Mouse (Mus musculus): Measurements from ENCODE around the gene Patz1. TPM values are rescaled to one million over a fixed set of nuclear protein-coding genes. Genes with fewer than 3 reads are reported as not detected.

Gene Patz1
- polyA plus RNA-seq, 1 experiment = 36.3 TPM

DNA sequence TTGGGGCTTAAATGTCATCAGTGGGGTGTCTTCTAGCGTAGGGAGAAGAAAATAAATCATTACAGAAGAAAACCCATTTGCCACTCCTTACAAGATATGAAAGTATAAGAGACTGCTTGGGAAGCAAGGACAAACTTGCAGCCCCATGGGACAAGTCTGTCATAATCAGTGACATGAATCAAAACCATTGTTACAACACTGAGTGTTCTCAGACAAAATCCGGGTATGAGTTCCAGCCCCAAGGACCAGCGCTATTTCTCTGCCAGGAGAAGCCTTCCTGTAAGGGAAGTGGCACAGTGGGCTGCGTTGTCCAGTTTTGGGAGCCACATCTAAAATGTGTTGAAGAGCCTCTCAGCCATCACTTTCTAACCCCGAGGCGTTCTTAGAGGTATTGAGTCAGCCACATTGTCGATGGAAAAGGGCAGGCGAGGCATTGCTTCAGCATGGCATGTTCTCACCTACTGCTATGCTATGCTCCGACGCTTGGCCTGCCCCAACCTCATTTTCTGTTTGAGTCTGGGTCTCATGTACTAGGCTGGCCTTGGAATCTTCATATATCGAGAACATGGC is 45.6 kb downstream of the Patz1 start:
- TF ChIP-seq CTCF (conservative IDR thresholded peaks at IDR 0.05; ENCODE audit: insufficient read depth, insufficient read length, low read depth, low read length) = no peak
- no peak for TF ChIP-seq POLR2A (IDR thresholded peaks at IDR 0.05; ENCODE audit: low read depth, low read length)
- Histone ChIP-seq H3K36me3 (ENCODE audit: control insufficient read depth, insufficient read depth, low read length) (no peaks in the 10 kb centered on the region), H3K27me3 (replicated peaks; ENCODE audit: control insufficient read depth, insufficient read depth, low read length) (no peaks in the 10 kb centered on the region), H3K27ac (ENCODE audit: insufficient read depth, low read depth, low read length) (0 out of 2 replicates have a peak overlapping the region, but pooled peaks have one; percentile 13), H3K4me3 (ENCODE audit: insufficient read depth, low read depth, low read length) (no peak overlapping the region), H3K4me1 (ENCODE audit: control insufficient read depth, insufficient read depth, low read length) (peaks cover 13% of the 10 kb centered on the region; the same call in 1 of the 2 replicates)
- 86% methylated on average over 11 of the region's 11 CpGs for WGBS
- DNase-seq = no peak

- Histone ChIP-seq H3K27ac (ENCODE audit: insufficient read depth, low read depth, low read length) (peak overlapping the region; percentile 34; the same call in 1 of the 2 replicates), H3K4me1 (ENCODE audit: control insufficient read depth, insufficient read depth, low read length) (peaks cover 13% of the 10 kb centered on the region; the same call in 1 of the 2 replicates), H3K36me3 (ENCODE audit: control insufficient read depth, insufficient read depth, low read length) (no peaks in the 10 kb centered on the region), H3K27me3 (replicated peaks; ENCODE audit: control insufficient read depth, insufficient read depth, low read length) (no peaks in the 10 kb centered on the region), H3K4me3 (ENCODE audit: insufficient read depth, low read depth, low read length) (no peak overlapping the region)
- TF ChIP-seq CTCF (conservative IDR thresholded peaks at IDR 0.05; ENCODE audit: insufficient read depth, insufficient read length, low read depth, low read length) (no peak), POLR2A (IDR thresholded peaks at IDR 0.05; ENCODE audit: low read depth, low read length) (no peak)
- peak; percentile 21 for DNase-seq
- WGBS = 56% methylated on average over 9 of the region's 9 CpGs
These were observed 46.1 kb downstream of the Patz1 start for GRCm38 (mm10) chr11:3334711-3335316.

- Histone ChIP-seq H3K27me3 (replicated peaks; ENCODE audit: control insufficient read depth, insufficient read depth, low read length) (no peaks in the 10 kb centered on the region), H3K4me1 (ENCODE audit: control insufficient read depth, insufficient read depth, low read length) (peaks cover 13% of the 10 kb centered on the region; the same call in 1 of the 2 replicates), H3K36me3 (ENCODE audit: control insufficient read depth, insufficient read depth, low read length) (no peaks in the 10 kb centered on the region), H3K27ac (ENCODE audit: insufficient read depth, low read depth, low read length) (peak overlapping the region; percentile 34), H3K4me3 (ENCODE audit: insufficient read depth, low read depth, low read length) (no peak overlapping the region)
- 23% methylated on average over 11 of the region's 11 CpGs for WGBS
- peak; percentile 63 for DNase-seq
- TF ChIP-seq POLR2A (IDR thresholded peaks at IDR 0.05; ENCODE audit: low read depth, low read length) (no peak), CTCF (conservative IDR thresholded peaks at IDR 0.05; ENCODE audit: insufficient read depth, insufficient read length, low read depth, low read length) (no peak)
These were observed 47.1 kb downstream of the Patz1 start for GRCm38 (mm10) chr11:3335651-3336216.

GRCm38 (mm10) chr11:3336602-3337001 is 47.9 kb downstream of the Patz1 start:
- Histone ChIP-seq H3K36me3 (ENCODE audit: control insufficient read depth, insufficient read depth, low read length) (no peaks in the 10 kb centered on the region), H3K4me3 (ENCODE audit: insufficient read depth, low read depth, low read length) (no peak overlapping the region), H3K27ac (ENCODE audit: insufficient read depth, low read depth, low read length) (no peak overlapping the region), H3K4me1 (ENCODE audit: control insufficient read depth, insufficient read depth, low read length) (peaks cover 13% of the 10 kb centered on the region; the same call in 1 of the 2 replicates), H3K27me3 (replicated peaks; ENCODE audit: control insufficient read depth, insufficient read depth, low read length) (no peaks in the 10 kb centered on the region)
- TF ChIP-seq CTCF (conservative IDR thresholded peaks at IDR 0.05; ENCODE audit: insufficient read depth, insufficient read length, low read depth, low read length) (no peak), POLR2A (IDR thresholded peaks at IDR 0.05; ENCODE audit: low read depth, low read length) (no peak)
- WGBS = 84% methylated on average over 3 of the region's 3 CpGs
- DNase-seq = no peak

- 48% methylated on average over 12 of the region's 12 CpGs for WGBS
- peak; percentile 23 for DNase-seq
- TF ChIP-seq POLR2A (IDR thresholded peaks at IDR 0.05; ENCODE audit: low read depth, low read length) (no peak), CTCF (conservative IDR thresholded peaks at IDR 0.05; ENCODE audit: insufficient read depth, insufficient read length, low read depth, low read length) (no peak)
- H3K4me1 ChIP-seq (ENCODE audit: control insufficient read depth, insufficient read depth, low read length) = peaks cover 13% of the 10 kb centered on the region; the same call in 1 of the 2 replicates
- H3K27ac ChIP-seq (ENCODE audit: insufficient read depth, low read depth, low read length) = no peak overlapping the region
- H3K27me3 ChIP-seq (replicated peaks; ENCODE audit: control insufficient read depth, insufficient read depth, low read length) = no peaks in the 10 kb centered on the region
- H3K4me3 ChIP-seq (ENCODE audit: insufficient read depth, low read depth, low read length) = no peak overlapping the region
- no peaks in the 10 kb centered on the region for H3K36me3 ChIP-seq (ENCODE audit: control insufficient read depth, insufficient read depth, low read length)
These were observed 48.7 kb downstream of the Patz1 start for GRCm38 (mm10) chr11:3337173-3337955.

- no peaks in the 10 kb centered on the region for H3K27me3 ChIP-seq (replicated peaks; ENCODE audit: control insufficient read depth, insufficient read depth, low read length)
- TF ChIP-seq POLR2A (IDR thresholded peaks at IDR 0.05; ENCODE audit: low read depth, low read length) (no peak), CTCF (conservative IDR thresholded peaks at IDR 0.05; ENCODE audit: insufficient read depth, insufficient read length, low read depth, low read length) (no peak)
- no peaks in the 10 kb centered on the region for H3K36me3 ChIP-seq (ENCODE audit: control insufficient read depth, insufficient read depth, low read length)
- no peak overlapping the region for H3K27ac ChIP-seq (ENCODE audit: insufficient read depth, low read depth, low read length)
- H3K4me3 ChIP-seq (ENCODE audit: insufficient read depth, low read depth, low read length) = no peak overlapping the region
- H3K4me1 ChIP-seq (ENCODE audit: control insufficient read depth, insufficient read depth, low read length) = peaks cover 10% of the 10 kb centered on the region; the same call in 1 of the 2 replicates
- DNase-seq = no peak
- WGBS = 69% methylated on average over 5 of the region's 5 CpGs
These were observed 49.3 kb downstream of the Patz1 start for GRCm38 (mm10) chr11:3337961-3338360.

Measured in kidney, adult 2 months (tissue).